Mouse (Mus musculus) kidney, postnatal 10 days (tissue): ENCODE measurements around the gene Olfr703.
A peak's percentile ranks its signal among the peaks of the same experiment; 100 is the strongest.

ENCODE experiments used
- DNase-seq: peaks from one replicate; pipeline ENCODE4 v3.0.0; 2021; ENCODE audit warnings: mixed read lengths

Gene Olfr703

GRCm38 (mm10) chr7:106843060-106843459 is at the start of gene Olfr703:
TSS of gene Olfr703 (plus strand) at chr7:106843360.
- DNase-seq, result no peak

GRCm38 (mm10) chr7:106808734-106809133 is 34.4 kb upstream of the Olfr703 start, which contains the start of gene Olfr700:
TSS of gene Olfr700 (minus strand) at chr7:106808834.
- DNase-seq, result no peak

DNA sequence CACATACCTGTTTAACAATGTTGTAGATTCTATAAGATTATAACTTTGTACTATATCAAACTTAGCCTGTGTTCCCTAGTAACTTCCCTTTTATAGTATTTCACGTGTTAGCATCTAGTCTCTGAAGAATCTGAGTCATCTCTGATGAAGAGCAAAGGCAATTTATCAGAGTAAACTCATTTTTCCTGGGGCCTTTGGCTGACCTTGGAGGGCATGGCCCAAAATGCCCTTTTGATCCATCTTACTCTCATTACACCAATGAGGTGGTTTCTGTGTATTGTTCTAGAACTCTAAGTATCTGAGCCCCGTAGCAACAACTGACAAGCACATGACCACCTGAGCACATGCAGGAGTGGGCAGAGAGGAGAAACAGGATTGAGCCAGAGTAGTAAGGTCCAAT is 29.3 kb upstream of the Olfr703 start, which contains the start of gene Olfr701:
Olfr701 (plus strand) TSS at position 301 of the 400 bp plus-strand sequence.
- no peak for DNase-seq

- DNase-seq, result peak; percentile 7
Observed at GRCm38 (mm10) chr7:106815775-106816174, 27.4 kb upstream of the Olfr703 start.

DNA sequence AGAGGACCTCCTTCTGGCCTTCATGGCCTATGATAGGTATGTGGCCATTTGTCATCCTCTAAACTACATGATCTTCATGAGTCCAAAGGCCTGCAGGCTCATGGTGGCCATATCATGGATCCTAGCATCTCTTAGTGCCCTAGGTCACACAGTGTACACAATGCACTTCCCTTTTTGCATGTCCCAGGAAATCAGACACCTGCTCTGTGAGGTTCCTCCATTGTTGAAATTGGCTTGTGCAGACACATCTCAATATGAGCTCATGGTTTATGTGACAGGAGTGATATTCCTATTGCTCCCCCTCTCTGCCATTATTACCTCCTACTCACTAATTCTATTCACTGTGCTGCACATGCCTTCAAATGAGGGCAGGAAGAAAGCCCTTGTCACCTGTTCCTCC is 24.7 kb upstream of the Olfr703 start:
- DNase-seq, result no peak

DNA sequence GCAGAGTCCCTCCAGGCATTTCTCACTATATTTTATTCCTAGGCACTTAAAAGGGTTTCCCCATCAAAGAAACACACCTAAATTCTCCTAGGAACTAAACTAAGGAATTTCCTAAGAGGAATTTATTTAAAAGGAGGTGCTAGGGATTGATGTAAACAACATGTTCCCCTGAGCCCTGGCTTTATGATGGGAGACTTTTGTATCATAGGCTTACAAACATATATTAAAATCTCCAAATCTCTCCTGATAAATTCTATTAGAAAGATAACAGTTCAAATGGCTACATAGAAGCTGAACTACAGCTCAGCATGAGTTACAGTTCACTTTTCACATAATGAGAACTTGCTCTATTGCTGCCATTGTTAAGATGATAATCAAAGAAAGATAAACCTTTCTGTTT is 9.4 kb upstream of the Olfr703 start, which contains the start of gene Olfr702:
Olfr702 (minus strand) TSS at position 101 of the 400 bp plus-strand sequence.
- DNase-seq, result no peak

- no peak for DNase-seq
Observed at GRCm38 (mm10) chr7:106862885-106863284, 19.7 kb downstream of the Olfr703 start, which contains the start of gene Olfr704. TSS of gene Olfr704 (plus strand) at chr7:106863185.

DNA sequence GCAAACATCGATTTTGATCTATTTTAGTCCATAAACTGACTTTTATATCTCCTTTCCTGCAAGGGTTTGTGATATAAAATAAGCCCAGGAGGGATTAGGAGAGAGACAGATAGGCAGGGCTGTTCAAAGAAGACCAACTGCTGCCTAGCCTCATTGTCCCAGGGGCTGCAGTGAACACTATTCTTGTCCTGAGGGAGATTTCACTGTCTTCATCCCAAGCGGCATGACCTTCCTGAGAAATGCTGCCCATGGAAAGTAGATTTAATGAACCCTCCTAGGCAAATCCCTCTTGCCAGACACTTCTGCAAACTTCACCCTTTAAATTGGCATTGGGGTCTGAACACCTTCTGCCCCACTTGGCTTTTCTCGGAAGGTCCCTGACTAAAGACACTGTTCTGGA is 33.6 kb downstream of the Olfr703 start, which contains the start of gene Olfr705:
Olfr705 (minus strand) TSS at position 101 of the 400 bp plus-strand sequence.
- no peak for DNase-seq

- no peak for DNase-seq
Observed at GRCm38 (mm10) chr7:106888062-106888461, 44.9 kb downstream of the Olfr703 start, which contains the start of gene Olfr706. TSS of gene Olfr706 (minus strand) at chr7:106888162.
